Mouse (Mus musculus): ENCODE results near the gene Rabggtb. TPM values are rescaled to one million over a fixed set of nuclear protein-coding genes. Genes with fewer than 3 reads are reported as not detected.
A peak's percentile ranks its signal among the peaks of the same experiment; 100 is the strongest.

Gene Rabggtb
- polyA plus RNA-seq, 1 experiment from 2014 or later: 47.4 TPM

GRCm38 (mm10) chr3:153929526-153929925 lies 16.7 kb upstream of the Rabggtb start:
- ATAC-seq (ENCODE audit: insufficient read depth, low FRiP score): no peak
- Histone ChIP-seq H3K36me3 (ENCODE audit: control insufficient read depth, insufficient read depth, low read length) (peaks cover 28% of the 10 kb centered on the region), H3K4me1 (ENCODE audit: control insufficient read depth, insufficient read depth, low read length) (0 out of 2 replicates have a peak, but pooled peaks cover 2% of the 10 kb centered on the region), H3K27ac (ENCODE audit: low read length) (no peak overlapping the region), H3K9ac (ENCODE audit: low read length) (no peak overlapping the region), H3K4me3 (replicated peaks; ENCODE audit: low read length) (no peak overlapping the region), H3K9me3 (replicated peaks; ENCODE audit: control insufficient read depth, low read length) (no peaks in the 10 kb centered on the region), H3K27me3 (ENCODE audit: control insufficient read depth, insufficient read depth, low read length) (no peaks in the 10 kb centered on the region), H3K4me2 (ENCODE audit: low read depth, low read length) (no peak overlapping the region)
- WGBS: 93% methylated on average over 11 of the region's 11 CpGs

- Histone ChIP-seq H3K4me2 (ENCODE audit: low read depth, low read length) (no peak overlapping the region), H3K9me3 (replicated peaks; ENCODE audit: control insufficient read depth, low read length) (no peaks in the 10 kb centered on the region), H3K27ac (ENCODE audit: low read length) (no peak overlapping the region), H3K4me3 (replicated peaks; ENCODE audit: low read length) (no peak overlapping the region), H3K36me3 (ENCODE audit: control insufficient read depth, insufficient read depth, low read length) (peaks cover 26% of the 10 kb centered on the region), H3K27me3 (ENCODE audit: control insufficient read depth, insufficient read depth, low read length) (no peaks in the 10 kb centered on the region), H3K4me1 (ENCODE audit: control insufficient read depth, insufficient read depth, low read length) (0 out of 2 replicates have a peak, but pooled peaks cover 2% of the 10 kb centered on the region), H3K9ac (ENCODE audit: low read length) (no peak overlapping the region)
- no peak for ATAC-seq (ENCODE audit: insufficient read depth, low FRiP score)
- WGBS: 91% methylated on average over 7 of the region's 7 CpGs
Measured at GRCm38 (mm10) chr3:153926333-153926732, 13.5 kb upstream of the Rabggtb start.

- Histone ChIP-seq H3K4me1 (ENCODE audit: control insufficient read depth, insufficient read depth, low read length) (no peaks in the 10 kb centered on the region), H3K9me3 (replicated peaks; ENCODE audit: control insufficient read depth, low read length) (no peaks in the 10 kb centered on the region), H3K9ac (ENCODE audit: low read length) (no peak overlapping the region), H3K27ac (ENCODE audit: low read length) (no peak overlapping the region), H3K27me3 (ENCODE audit: control insufficient read depth, insufficient read depth, low read length) (no peaks in the 10 kb centered on the region), H3K36me3 (ENCODE audit: control insufficient read depth, insufficient read depth, low read length) (peaks cover 10% of the 10 kb centered on the region; the same call in 1 of the 2 replicates), H3K4me3 (replicated peaks; ENCODE audit: low read length) (no peak overlapping the region), H3K4me2 (ENCODE audit: low read depth, low read length) (no peak overlapping the region)
- no peak for ATAC-seq (ENCODE audit: insufficient read depth, low FRiP score)
- 82% methylated on average over 10 of the region's 10 CpGs for WGBS
Measured at GRCm38 (mm10) chr3:153921147-153921910, 8.5 kb upstream of the Rabggtb start.

- no peak for ATAC-seq (ENCODE audit: insufficient read depth, low FRiP score)
- Histone ChIP-seq H3K4me3 (replicated peaks; ENCODE audit: low read length) (no peak overlapping the region), H3K4me1 (ENCODE audit: control insufficient read depth, insufficient read depth, low read length) (peaks cover 7% of the 10 kb centered on the region; the same call in 1 of the 2 replicates), H3K9me3 (replicated peaks; ENCODE audit: control insufficient read depth, low read length) (no peaks in the 10 kb centered on the region), H3K4me2 (ENCODE audit: low read depth, low read length) (no peak overlapping the region), H3K27me3 (ENCODE audit: control insufficient read depth, insufficient read depth, low read length) (no peaks in the 10 kb centered on the region), H3K27ac (ENCODE audit: low read length) (no peak overlapping the region), H3K36me3 (ENCODE audit: control insufficient read depth, insufficient read depth, low read length) (no peaks in the 10 kb centered on the region), H3K9ac (ENCODE audit: low read length) (no peak overlapping the region)
- 7% methylated on average over 1 of the region's 1 CpGs for WGBS
Measured at GRCm38 (mm10) chr3:153917200-153917599, 4.4 kb upstream of the Rabggtb start.

GRCm38 (mm10) chr3:153913510-153914243 lies 868 bp upstream of the Rabggtb start:
- H3K36me3 ChIP-seq (ENCODE audit: control insufficient read depth, insufficient read depth, low read length): peaks cover 13% of the 10 kb centered on the region
- 25% methylated on average over 6 of the region's 6 CpGs for WGBS
- peaks cover 36% of the 10 kb centered on the region for H3K4me1 ChIP-seq (ENCODE audit: control insufficient read depth, insufficient read depth, low read length)
- H3K27me3 ChIP-seq (ENCODE audit: control insufficient read depth, insufficient read depth, low read length): no peaks in the 10 kb centered on the region
- H3K9ac ChIP-seq (ENCODE audit: low read length): peak overlapping the region; percentile 81
- ATAC-seq (ENCODE audit: insufficient read depth, low FRiP score): no peak
- peak overlapping the region; percentile 81 for H3K4me2 ChIP-seq (ENCODE audit: low read depth, low read length)
- H3K4me3 ChIP-seq (replicated peaks; ENCODE audit: low read length): peak overlapping the region; percentile 98
- no peaks in the 10 kb centered on the region for H3K9me3 ChIP-seq (replicated peaks; ENCODE audit: control insufficient read depth, low read length)
- peak overlapping the region; percentile 97 for H3K27ac ChIP-seq (ENCODE audit: low read length)

- 2% methylated on average over 12 of the region's 12 CpGs for WGBS
- Histone ChIP-seq H3K9ac (ENCODE audit: low read length) (peak overlapping the region; percentile 97), H3K4me2 (ENCODE audit: low read depth, low read length) (peak overlapping the region; percentile 96), H3K9me3 (replicated peaks; ENCODE audit: control insufficient read depth, low read length) (no peaks in the 10 kb centered on the region), H3K27me3 (ENCODE audit: control insufficient read depth, insufficient read depth, low read length) (no peaks in the 10 kb centered on the region), H3K4me3 (replicated peaks; ENCODE audit: low read length) (peak overlapping the region; percentile 98), H3K36me3 (ENCODE audit: control insufficient read depth, insufficient read depth, low read length) (peaks cover 30% of the 10 kb centered on the region), H3K4me1 (ENCODE audit: control insufficient read depth, insufficient read depth, low read length) (peaks cover 41% of the 10 kb centered on the region), H3K27ac (ENCODE audit: low read length) (peak overlapping the region; percentile 93)
- ATAC-seq (ENCODE audit: insufficient read depth, low FRiP score): no peak
Measured at GRCm38 (mm10) chr3:153911882-153912440, 848 bp downstream of the Rabggtb start.

- Histone ChIP-seq H3K4me1 (ENCODE audit: control insufficient read depth, insufficient read depth, low read length) (peaks cover 41% of the 10 kb centered on the region), H3K9me3 (replicated peaks; ENCODE audit: control insufficient read depth, low read length) (no peaks in the 10 kb centered on the region), H3K4me2 (ENCODE audit: low read depth, low read length) (peak overlapping the region; percentile 96), H3K36me3 (ENCODE audit: control insufficient read depth, insufficient read depth, low read length) (peaks cover 35% of the 10 kb centered on the region), H3K27me3 (ENCODE audit: control insufficient read depth, insufficient read depth, low read length) (no peaks in the 10 kb centered on the region), H3K9ac (ENCODE audit: low read length) (peak overlapping the region; percentile 97), H3K27ac (ENCODE audit: low read length) (peak overlapping the region; percentile 93), H3K4me3 (replicated peaks; ENCODE audit: low read length) (peak overlapping the region; percentile 98)
- ATAC-seq (ENCODE audit: insufficient read depth, low FRiP score): no peak
- 29% methylated on average over 8 of the region's 8 CpGs for WGBS
Measured at GRCm38 (mm10) chr3:153911197-153911881, 1.5 kb downstream of the Rabggtb start.

- Histone ChIP-seq H3K27ac (ENCODE audit: low read length) (peak overlapping the region; percentile 41; the same call in 1 of the 2 replicates), H3K27me3 (ENCODE audit: control insufficient read depth, insufficient read depth, low read length) (no peaks in the 10 kb centered on the region)
- WGBS: 56% methylated on average over 7 of the region's 7 CpGs
Measured at GRCm38 (mm10) chr3:153910489-153910888, 2.3 kb downstream of the Rabggtb start.

More at GRCm38 (mm10) chr3:153910489-153910888, 2.3 kb downstream of the Rabggtb start:
- H3K9ac ChIP-seq (ENCODE audit: low read length): peak overlapping the region; percentile 97
- H3K36me3 ChIP-seq (ENCODE audit: control insufficient read depth, insufficient read depth, low read length): peaks cover 43% of the 10 kb centered on the region
- peak overlapping the region; percentile 98 for H3K4me3 ChIP-seq (replicated peaks; ENCODE audit: low read length)
- no peaks in the 10 kb centered on the region for H3K9me3 ChIP-seq (replicated peaks; ENCODE audit: control insufficient read depth, low read length)
- H3K4me2 ChIP-seq (ENCODE audit: low read depth, low read length): peak overlapping the region; percentile 96
- peaks cover 41% of the 10 kb centered on the region for H3K4me1 ChIP-seq (ENCODE audit: control insufficient read depth, insufficient read depth, low read length)
- ATAC-seq (ENCODE audit: insufficient read depth, low FRiP score): no peak
